Mouse (Mus musculus) monocyte, adult 59 days (primary cell): ENCODE measurements around the gene Rnf220. TPM values are rescaled to one million over a fixed set of nuclear protein-coding genes. Genes with fewer than 3 reads are reported as not detected.

Experiments used
- total RNA-seq, 2 experiments: library from RNA; stranded (reverse); gene quantifications; one replicate each; pipeline ENCODE4 v1.2.4; 2023

Rnf220 gene
- 100 to 1,000 TPM; 102 to 105 TPM for total RNA-seq

DNA sequence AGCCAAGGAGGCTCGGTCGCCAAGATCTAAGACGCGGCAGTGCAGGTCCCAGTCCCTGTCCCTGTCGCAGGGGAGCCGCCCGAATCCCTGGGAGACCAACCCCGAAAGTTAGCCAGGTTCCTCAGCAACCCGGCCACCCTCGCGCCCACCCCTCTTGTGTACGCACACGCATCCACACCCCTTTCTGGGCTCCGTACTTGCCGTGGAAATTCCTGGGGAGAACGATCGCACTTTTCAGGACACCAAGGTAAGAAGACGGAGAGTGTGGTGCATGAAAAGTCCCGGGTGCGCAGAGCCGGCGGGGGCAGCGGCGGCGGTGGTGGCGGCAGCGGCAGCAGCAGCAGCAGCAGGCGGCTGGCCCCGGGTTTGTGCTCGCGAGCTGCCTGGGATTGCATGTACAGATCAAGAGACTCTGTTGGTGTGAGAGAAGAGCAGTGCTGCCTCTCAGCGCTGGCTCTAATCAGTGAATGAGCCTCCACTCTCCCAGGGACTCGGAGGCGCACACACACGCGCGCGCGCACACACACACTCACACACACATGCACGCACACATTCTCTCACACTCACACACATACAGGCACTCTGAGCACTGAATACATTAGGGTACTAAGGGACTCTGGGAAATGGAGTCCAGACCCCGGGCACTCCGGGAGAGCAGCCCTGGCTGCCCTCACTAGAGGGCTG lies at the start of gene Rnf220:
Gene Rnf220 (minus strand): TSS at position 571 of the 684 bp plus-strand sequence.

DNA sequence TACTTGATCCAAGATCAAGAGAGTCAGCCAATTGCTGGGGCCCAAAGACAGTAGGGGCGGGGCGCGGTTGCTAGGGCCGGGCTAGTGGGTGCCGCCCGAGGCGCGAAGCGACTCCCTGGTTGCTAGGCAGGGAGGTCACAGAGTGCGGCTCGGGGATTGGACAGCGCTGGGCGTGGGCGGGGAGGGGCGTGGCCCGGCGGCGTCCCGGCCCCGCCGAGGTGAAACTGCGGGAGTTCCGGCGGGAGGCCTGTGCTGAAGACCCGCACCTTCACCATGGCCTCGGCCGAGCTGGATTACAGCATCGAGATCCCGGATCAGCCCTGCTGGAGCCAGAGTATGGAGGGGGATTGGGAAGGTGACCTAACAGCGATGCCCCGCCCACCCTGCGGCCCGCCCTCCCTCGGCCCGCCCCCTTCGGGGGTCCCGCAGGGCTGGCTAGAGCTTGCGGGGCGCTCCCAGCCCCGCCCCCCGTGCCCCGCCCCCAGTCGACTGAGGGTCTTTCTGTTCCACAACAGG lies 245.0 kb downstream of the Rnf220 start, which contains the start of the genes Tmem53 and Armh1:
Gene Tmem53 (plus strand): TSS at position 151 of the 516 bp plus-strand sequence.
Gene Armh1 (minus strand): TSS at position 325 of the 516 bp plus-strand sequence.

Other genes with a start within 250 kb of the Rnf220 start
- not detected for gene Tmem53, start 245.1 kb downstream of the Rnf220 start, total RNA-seq
- gene Armh1, start 244.9 kb downstream of the Rnf220 start, total RNA-seq, result not detected
- 10 to 100 TPM; 46.7 to 54.7 TPM for gene Eri3, start 53.3 kb upstream of the Rnf220 start, total RNA-seq
- gene Dmap1, start 185.2 kb upstream of the Rnf220 start, total RNA-seq, result 10 to 100 TPM; 15.3 to 16.3 TPM
- gene Gm12845, start 227.4 kb upstream of the Rnf220 start, total RNA-seq, result not detected